Mouse (Mus musculus) forebrain, embryonic 11.5 days (tissue): ENCODE measurements around the gene Sdk1. TPM values are rescaled to one million over a fixed set of nuclear protein-coding genes. Genes with fewer than 3 reads are reported as not detected.

Experiments
- ATAC-seq: fragments of 200-750 bp; cut with Nextera tagmentation; replicated peaks from 2 replicates; pipeline ENCODE4 v1.8.0; 2017; ENCODE audit warnings: moderate TSS enrichment; ENCODE audit not compliant: low FRiP score
- DNase-seq: peaks from one replicate; pipeline ENCODE4 v3.0.0-alpha.2; 2017; ENCODE audit warnings: low spot score
- H3K27ac ChIP-seq: fragments of 300-500 bp; sonication (generic); 2 replicates; pipeline ENCODE4 v1.5.1; 2014; ENCODE audit warnings: low read depth, low read length
- H3K27me3 ChIP-seq: fragments of 300-500 bp; sonication (generic); 2 replicates; pipeline ENCODE4 v1.6.1; 2014; ENCODE audit warnings: mild to moderate bottlenecking, low read length, mixed read lengths; ENCODE audit not compliant: control insufficient read depth, insufficient read depth
- H3K36me3 ChIP-seq: fragments of 300-500 bp; sonication (generic); 2 replicates; pipeline ENCODE4 v1.6.1; 2014; ENCODE audit warnings: mild to moderate bottlenecking, low read length, moderate library complexity, mixed read lengths; ENCODE audit not compliant: control insufficient read depth, insufficient read depth
- H3K4me1 ChIP-seq: fragments of 300-500 bp; sonication (generic); replicated peaks from 2 replicates; pipeline ENCODE4 v1.6.1; 2014; ENCODE audit warnings: low read length, mixed read lengths; ENCODE audit not compliant: control insufficient read depth, insufficient read depth
- H3K4me2 ChIP-seq: fragments of 300-500 bp; sonication (generic); 2 replicates; pipeline ENCODE4 v1.6.1; 2014; ENCODE audit warnings: low read depth, mild to moderate bottlenecking, low read length, moderate library complexity, mixed read lengths; ENCODE audit not compliant: severe bottlenecking
- H3K4me3 ChIP-seq: fragments of 300-500 bp; sonication (generic); 2 replicates; pipeline ENCODE4 v1.5.1; 2014; ENCODE audit warnings: low read depth, low read length
- H3K9ac ChIP-seq: fragments of 300-500 bp; sonication (generic); 2 replicates; pipeline ENCODE4 v1.6.1; 2014; ENCODE audit warnings: low read length
- H3K9me3 ChIP-seq: fragments of 300-500 bp; sonication (generic); 2 replicates; pipeline ENCODE4 v1.6.1; 2016; ENCODE audit warnings: low read length, mixed read lengths; ENCODE audit not compliant: control insufficient read depth
- WGBS: fragments of 180-500 bp; shearing (Covaris S2); extraction: QIAGEN DNeasy Blood & Tissue Kit; methylation state at CpG from one replicate; pipeline ENCODE4 v1.1.7; 2014; 5-methylcytosine and 5-hydroxymethylcytosine counted together
- polyA plus RNA-seq: library from polyadenylated mRNA; unstranded; fragments of >200 nt; fragmentation: Nextera tagmentation; extraction: Ambion mirVana; gene quantifications from 2 replicates; pipeline ENCODE4 v1.2.1, GENCODE M21; 2014

Sdk1 gene
- polyA plus RNA-seq, 1 experiment from 2014 or later: 0.64 TPM

DNA sequence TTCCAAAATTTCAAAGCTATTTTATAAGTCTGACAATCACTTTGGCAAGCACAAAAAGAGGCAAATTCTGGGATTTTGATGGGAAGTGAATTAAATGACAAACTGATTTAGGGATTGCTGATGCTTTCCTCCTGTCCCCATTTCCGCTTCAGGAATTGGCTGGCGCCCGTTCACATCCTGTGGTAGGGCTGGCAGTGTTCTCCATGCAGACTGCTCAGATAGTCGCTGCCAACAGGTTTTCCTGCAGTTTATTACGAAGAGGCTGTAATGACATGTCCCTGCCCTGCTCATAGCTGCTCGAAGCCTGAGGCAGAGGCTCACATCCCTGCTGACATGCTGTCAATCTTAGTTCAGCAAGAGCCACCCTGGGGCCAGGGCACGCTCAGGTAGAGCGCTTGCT is 908.3 kb downstream of the Sdk1 start:
- no peaks in the 10 kb centered on the region for H3K27me3 ChIP-seq
- no peak for ATAC-seq
- no peaks in the 10 kb centered on the region for H3K36me3 ChIP-seq
- no peak overlapping the region for H3K27ac ChIP-seq
- no peak overlapping the region for H3K4me2 ChIP-seq
- H3K4me3 ChIP-seq: no peak overlapping the region
- 89% methylated on average over 8 of the region's 8 CpGs for WGBS
- no peaks in the 10 kb centered on the region for H3K4me1 ChIP-seq
- no peaks in the 10 kb centered on the region; the same call in 1 of the 2 replicates for H3K9me3 ChIP-seq
- no peak overlapping the region for H3K9ac ChIP-seq
- DNase-seq: no peak

GRCm38 (mm10) chr5:142150756-142151155 is 909.5 kb downstream of the Sdk1 start:
- DNase-seq: no peak
- H3K4me2 ChIP-seq: no peak overlapping the region
- no peaks in the 10 kb centered on the region for H3K4me1 ChIP-seq
- 95% methylated on average over 4 of the region's 4 CpGs for WGBS
- no peak for ATAC-seq
- no peaks in the 10 kb centered on the region for H3K27me3 ChIP-seq
- no peaks in the 10 kb centered on the region for H3K36me3 ChIP-seq
- no peak overlapping the region for H3K27ac ChIP-seq
- no peak overlapping the region for H3K9ac ChIP-seq
- H3K4me3 ChIP-seq: no peak overlapping the region
- H3K9me3 ChIP-seq: no peaks in the 10 kb centered on the region; the same call in 1 of the 2 replicates

DNA sequence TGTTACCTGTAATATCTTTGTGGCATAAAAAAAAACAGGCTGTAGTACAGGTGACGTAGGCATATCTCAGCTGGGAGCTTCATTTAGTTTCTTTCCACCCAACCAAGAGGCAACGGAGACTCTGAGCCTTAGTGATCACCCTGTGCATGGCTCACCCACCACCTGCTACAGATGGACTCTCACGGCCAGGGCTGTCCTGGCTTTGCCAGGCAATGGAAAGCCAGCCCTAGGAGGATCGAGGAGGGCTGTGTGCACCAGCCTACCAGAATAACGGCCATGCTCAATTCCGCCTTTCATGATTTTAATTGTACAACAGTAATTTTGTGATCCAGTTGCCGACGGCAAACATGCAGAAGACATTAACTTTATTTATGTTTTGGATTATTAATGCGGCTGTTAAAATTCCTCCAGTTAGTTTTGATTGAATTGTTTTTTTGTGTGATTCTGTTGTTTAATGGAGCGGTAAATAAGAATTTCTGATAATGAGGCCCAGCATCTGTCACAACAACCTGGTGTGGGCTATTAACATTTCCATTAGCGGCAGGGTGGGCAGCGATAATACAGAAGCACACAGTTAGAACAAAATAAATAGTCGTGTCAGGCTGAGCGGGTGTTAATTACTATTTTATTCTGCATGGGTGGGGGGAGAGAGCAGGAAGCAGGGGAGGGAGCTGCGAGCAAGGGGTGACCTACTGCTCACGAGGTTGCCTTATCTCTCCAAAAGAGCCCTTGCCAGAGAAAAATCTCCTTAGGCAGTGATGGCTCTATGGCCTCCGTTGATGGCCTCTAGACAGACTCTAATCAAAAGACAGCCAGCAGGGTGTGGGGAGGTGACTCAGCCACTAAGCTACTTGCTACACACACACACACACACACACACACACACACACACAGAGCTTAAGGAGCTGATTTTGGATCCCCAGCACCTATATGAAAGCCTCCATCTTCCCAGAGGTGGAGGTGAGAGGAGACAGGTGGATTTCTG is 915.9 kb downstream of the Sdk1 start:
- H3K27me3 ChIP-seq: no peaks in the 10 kb centered on the region
- H3K9ac ChIP-seq: no peak overlapping the region
- H3K27ac ChIP-seq: no peak overlapping the region
- H3K4me2 ChIP-seq: no peak overlapping the region
- 64% methylated on average over 17 of the region's 17 CpGs for WGBS
- no peaks in the 10 kb centered on the region for H3K4me1 ChIP-seq
- no peak for DNase-seq
- H3K9me3 ChIP-seq: no peaks in the 10 kb centered on the region
- H3K36me3 ChIP-seq: no peaks in the 10 kb centered on the region
- no peak overlapping the region for H3K4me3 ChIP-seq
- ATAC-seq: 0 out of 2 replicates have a peak, but pooled peaks have one; percentile 30

- 88% methylated on average over 4 of the region's 4 CpGs for WGBS
- ATAC-seq: no peak
Observed at GRCm38 (mm10) chr5:142163483-142163882, 922.2 kb downstream of the Sdk1 start.

DNA sequence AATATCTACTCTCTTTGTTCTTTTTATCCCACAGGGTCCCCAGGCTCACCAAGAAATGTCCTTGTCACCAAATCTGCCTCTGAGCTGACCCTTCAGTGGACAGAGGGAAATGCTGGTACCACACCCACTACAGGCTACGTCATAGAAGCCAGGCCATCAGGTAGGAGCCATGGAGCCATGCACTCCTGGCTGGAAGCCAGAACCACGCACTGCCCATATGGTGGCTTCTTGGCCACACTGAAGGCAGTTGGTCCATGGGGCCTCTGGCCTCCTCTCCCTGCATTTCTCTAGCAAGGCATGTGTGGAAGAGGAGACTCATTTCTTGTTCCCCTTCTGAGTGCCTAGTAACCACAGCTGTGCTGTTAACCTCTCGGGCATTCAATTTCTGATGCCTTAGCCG is 932.3 kb downstream of the Sdk1 start:
- 89% methylated on average over 4 of the region's 4 CpGs for whole genome bisulfite sequencing
- H3K27me3 ChIP-seq: peaks cover 8% of the 10 kb centered on the region; the same call in 1 of the 2 replicates
- H3K27ac ChIP-seq: no peak overlapping the region
- H3K9ac ChIP-seq: no peak overlapping the region
- H3K4me3 ChIP-seq: no peak overlapping the region
- H3K4me1 ChIP-seq: peaks cover 4% of the 10 kb centered on the region; the same call in 1 of the 2 replicates
- no peaks in the 10 kb centered on the region for H3K9me3 ChIP-seq
- no peaks in the 10 kb centered on the region for H3K36me3 ChIP-seq
- DNase-seq (no peak), ATAC-seq (no peak)
- H3K4me2 ChIP-seq: no peak overlapping the region

More at GRCm38 (mm10) chr5:142163483-142163882, 922.2 kb downstream of the Sdk1 start:
- H3K27ac ChIP-seq: no peak overlapping the region
- no peak overlapping the region for H3K4me2 ChIP-seq
- no peaks in the 10 kb centered on the region for H3K4me1 ChIP-seq
- no peaks in the 10 kb centered on the region for H3K27me3 ChIP-seq
- H3K9me3 ChIP-seq: no peaks in the 10 kb centered on the region; the same call in 1 of the 2 replicates
- H3K4me3 ChIP-seq: no peak overlapping the region
- DNase-seq: no peak
- H3K36me3 ChIP-seq: no peaks in the 10 kb centered on the region
- no peak overlapping the region for H3K9ac ChIP-seq

GRCm38 (mm10) chr5:142178164-142178563 is 936.9 kb downstream of the Sdk1 start:
- 71% methylated on average over 8 of the region's 8 CpGs for WGBS
- no peaks in the 10 kb centered on the region for H3K9me3 ChIP-seq
- H3K9ac ChIP-seq: no peak overlapping the region
- H3K27me3 ChIP-seq: peaks cover 21% of the 10 kb centered on the region
- peaks cover 5% of the 10 kb centered on the region; the same call in 1 of the 2 replicates for H3K4me1 ChIP-seq
- H3K27ac ChIP-seq: no peak overlapping the region
- H3K4me2 ChIP-seq: no peak overlapping the region
- DNase-seq: no peak
- no peak overlapping the region for H3K4me3 ChIP-seq
- no peak for ATAC-seq
- H3K36me3 ChIP-seq: no peaks in the 10 kb centered on the region

- no peak overlapping the region for H3K27ac ChIP-seq
- no peaks in the 10 kb centered on the region for H3K9me3 ChIP-seq
- 6% methylated on average over 11 of the region's 11 CpGs for WGBS
- ATAC-seq: peak; percentile 66
- DNase-seq: peak; percentile 73
- no peak overlapping the region for H3K9ac ChIP-seq
- H3K4me2 ChIP-seq: peak overlapping the region; percentile 18; the same call in 1 of the 2 replicates
- peaks cover 21% of the 10 kb centered on the region for H3K27me3 ChIP-seq
- H3K36me3 ChIP-seq: no peaks in the 10 kb centered on the region
- no peak overlapping the region for H3K4me3 ChIP-seq
- peaks cover 5% of the 10 kb centered on the region; the same call in 1 of the 2 replicates for H3K4me1 ChIP-seq
Observed at GRCm38 (mm10) chr5:142179304-142179703, 938.0 kb downstream of the Sdk1 start.

DNA sequence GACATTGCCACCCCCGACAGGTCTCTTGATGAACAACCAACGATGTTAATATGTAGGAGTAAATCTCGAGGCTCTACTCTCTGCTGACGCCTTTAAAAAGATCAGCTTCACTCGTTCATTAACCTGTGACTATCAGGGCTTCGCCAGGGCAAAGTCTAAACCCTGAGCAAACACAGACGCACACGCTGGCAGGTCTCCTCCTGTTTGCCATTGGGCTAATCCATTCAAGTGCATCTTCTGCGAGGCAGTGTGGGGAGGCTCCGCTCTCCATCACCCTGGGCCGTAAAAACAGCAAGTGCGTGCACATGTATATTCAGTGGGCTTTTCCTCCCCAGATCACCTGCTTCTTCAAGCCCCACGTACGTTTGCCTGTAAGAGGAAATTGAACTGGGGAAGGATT is 940.6 kb downstream of the Sdk1 start:
- peaks cover 18% of the 10 kb centered on the region for H3K27me3 ChIP-seq
- no peak overlapping the region for H3K4me3 ChIP-seq
- no peak overlapping the region for H3K27ac ChIP-seq
- H3K4me1 ChIP-seq: peaks cover 5% of the 10 kb centered on the region; the same call in 1 of the 2 replicates
- 85% methylated on average over 14 of the region's 14 CpGs for WGBS
- H3K4me2 ChIP-seq: no peak overlapping the region
- DNase-seq (no peak), ATAC-seq (no peak)
- no peak overlapping the region for H3K9ac ChIP-seq
- H3K36me3 ChIP-seq: no peaks in the 10 kb centered on the region
- H3K9me3 ChIP-seq: no peaks in the 10 kb centered on the region
